Mouse (Mus musculus): ENCODE measurements around the gene Unc79. TPM values are rescaled to one million over a fixed set of nuclear protein-coding genes. Genes with fewer than 3 reads are reported as not detected.

Gene Unc79
- polyA plus RNA-seq, 1 experiment from 2014 or later, result 0.18 TPM

DNA sequence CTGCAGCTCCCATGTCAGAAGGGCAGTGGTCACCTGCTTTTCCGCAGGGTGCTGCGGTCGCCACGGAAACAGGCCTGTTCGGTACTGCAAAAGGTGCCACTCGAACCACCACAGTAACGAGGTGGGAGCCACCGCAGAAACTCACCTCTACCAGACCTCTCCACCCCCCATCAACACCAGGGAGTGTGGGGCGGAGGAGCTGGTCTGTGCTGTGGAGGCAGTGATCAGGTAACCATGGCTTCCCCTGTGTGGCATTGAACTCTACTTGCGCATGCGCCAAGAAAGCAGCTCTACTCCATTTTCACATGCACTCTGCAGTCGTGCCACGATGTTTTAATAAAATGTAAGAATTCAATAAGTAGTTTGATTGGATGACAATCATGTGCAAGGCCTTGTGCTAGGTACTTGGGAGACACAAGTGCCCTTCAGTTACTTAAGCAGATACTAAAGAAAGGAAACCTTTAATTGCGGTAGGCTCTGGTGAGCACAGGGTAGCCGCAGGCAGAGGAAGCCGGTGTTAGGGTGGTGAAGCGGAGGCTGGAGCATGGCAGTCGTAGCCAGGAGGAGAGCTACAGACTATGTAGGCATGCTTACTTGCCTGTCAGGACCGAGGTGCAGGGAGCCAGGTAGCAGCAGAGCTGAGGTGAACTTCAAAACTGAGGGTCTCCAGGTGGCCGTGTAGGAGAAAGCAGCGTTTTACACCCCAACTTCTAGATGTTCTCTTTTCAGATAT lies 110.8 kb downstream of the Unc79 start:
- Histone ChIP-seq H3K4me3 (ENCODE audit: low read length) (peak overlapping the region; percentile 20), H3K9me3 (ENCODE audit: control insufficient read depth, low read length) (no peaks in the 10 kb centered on the region), H3K4me2 (ENCODE audit: low read depth, low read length) (peak overlapping the region; percentile 29; the same call in 1 of the 2 replicates), H3K4me1 (replicated peaks; ENCODE audit: control insufficient read depth, insufficient read depth, low read length) (no peaks in the 10 kb centered on the region), H3K36me3 (ENCODE audit: control insufficient read depth, insufficient read depth, low read length) (no peaks in the 10 kb centered on the region), H3K27ac (ENCODE audit: low read length) (no peak overlapping the region), H3K27me3 (ENCODE audit: control insufficient read depth, insufficient read depth, low read depth, low read length) (no peaks in the 10 kb centered on the region), H3K9ac (ENCODE audit: low read length) (no peak overlapping the region)
- 62% methylated on average over 21 of the region's 21 CpGs for WGBS
- ATAC-seq (ENCODE audit: low read depth), result peak; percentile 57; the same call in 1 of the 2 replicates

DNA sequence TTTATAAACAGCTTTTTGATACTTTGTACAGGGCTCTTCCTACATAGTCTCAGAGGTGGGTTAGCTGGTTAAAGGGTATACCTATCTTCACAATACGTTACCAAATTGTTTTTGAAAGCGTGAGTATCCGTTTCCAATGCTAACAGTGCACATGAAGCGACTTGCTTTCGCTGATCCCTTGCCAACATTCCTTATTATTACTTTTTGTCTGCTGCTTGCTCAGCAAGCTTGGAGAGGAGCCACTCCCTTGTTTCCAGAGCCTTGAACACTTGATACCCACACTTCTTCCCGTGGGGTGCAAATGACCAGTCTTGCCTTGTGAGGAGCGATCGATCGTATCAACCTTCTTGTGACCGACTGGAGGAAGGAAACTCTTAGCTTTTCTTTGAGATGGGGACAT lies 112.1 kb downstream of the Unc79 start:
- no peaks in the 10 kb centered on the region for H3K9me3 ChIP-seq (ENCODE audit: control insufficient read depth, low read length)
- no peak overlapping the region for H3K4me2 ChIP-seq (ENCODE audit: low read depth, low read length)
- WGBS, result 79% methylated on average over 10 of the region's 10 CpGs
- H3K4me1 ChIP-seq (replicated peaks; ENCODE audit: control insufficient read depth, insufficient read depth, low read length), result no peaks in the 10 kb centered on the region
- H3K9ac ChIP-seq (ENCODE audit: low read length), result no peak overlapping the region
- no peaks in the 10 kb centered on the region for H3K36me3 ChIP-seq (ENCODE audit: control insufficient read depth, insufficient read depth, low read length)
- ATAC-seq (ENCODE audit: low read depth), result no peak
- no peaks in the 10 kb centered on the region for H3K27me3 ChIP-seq (ENCODE audit: control insufficient read depth, insufficient read depth, low read depth, low read length)
- no peak overlapping the region for H3K4me3 ChIP-seq (ENCODE audit: low read length)
- H3K27ac ChIP-seq (ENCODE audit: low read length), result no peak overlapping the region

DNA sequence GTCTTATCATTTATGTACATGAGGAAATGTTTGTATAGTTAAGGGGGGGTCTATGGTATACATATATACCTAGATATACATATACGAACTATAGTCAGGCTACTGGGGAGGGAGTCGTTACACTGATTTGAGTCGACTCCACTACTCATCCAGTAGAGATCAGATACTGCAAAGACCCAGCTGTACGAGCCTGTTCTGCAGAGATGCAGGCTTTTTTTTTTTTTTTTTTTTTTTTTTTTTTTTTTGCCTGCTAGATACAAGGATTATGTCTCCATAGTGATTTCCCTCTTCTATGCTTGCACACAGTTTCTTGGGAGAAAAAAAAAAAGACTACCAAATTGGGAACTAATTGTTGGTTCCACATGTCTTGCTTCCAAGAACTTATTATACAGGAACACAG lies 113.5 kb downstream of the Unc79 start:
- H3K36me3 ChIP-seq (ENCODE audit: control insufficient read depth, insufficient read depth, low read length), result no peaks in the 10 kb centered on the region
- no peaks in the 10 kb centered on the region for H3K9me3 ChIP-seq (ENCODE audit: control insufficient read depth, low read length)
- no peak overlapping the region for H3K9ac ChIP-seq (ENCODE audit: low read length)
- H3K4me2 ChIP-seq (ENCODE audit: low read depth, low read length), result no peak overlapping the region
- no peak overlapping the region for H3K27ac ChIP-seq (ENCODE audit: low read length)
- no peak for ATAC-seq (ENCODE audit: low read depth)
- H3K4me3 ChIP-seq (ENCODE audit: low read length), result no peak overlapping the region
- H3K4me1 ChIP-seq (replicated peaks; ENCODE audit: control insufficient read depth, insufficient read depth, low read length), result no peaks in the 10 kb centered on the region
- no peaks in the 10 kb centered on the region for H3K27me3 ChIP-seq (ENCODE audit: control insufficient read depth, insufficient read depth, low read depth, low read length)
- 64% methylated on average over 4 of the region's 4 CpGs for WGBS

DNA sequence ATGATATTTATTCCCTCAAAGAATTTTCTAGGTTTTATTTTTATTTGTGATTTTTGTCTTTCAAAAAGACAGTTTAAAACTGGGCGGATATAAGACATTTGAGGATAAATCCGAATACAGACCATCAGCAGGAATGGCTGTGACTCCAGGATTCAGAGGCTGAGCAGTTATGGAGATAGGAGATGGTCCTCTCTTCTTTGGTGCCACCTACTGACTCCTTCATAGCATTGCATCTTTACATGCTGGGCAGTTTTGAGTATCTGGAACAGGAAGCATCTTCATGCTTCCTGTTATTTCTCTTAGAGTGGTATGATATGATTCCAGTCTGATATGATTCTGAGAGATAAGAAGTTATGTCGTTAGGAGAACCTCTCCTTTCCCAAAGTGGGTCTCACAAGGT lies 116.3 kb downstream of the Unc79 start:
- H3K27ac ChIP-seq (ENCODE audit: low read length), result no peak overlapping the region
- no peak overlapping the region for H3K4me2 ChIP-seq (ENCODE audit: low read depth, low read length)
- no peaks in the 10 kb centered on the region for H3K27me3 ChIP-seq (ENCODE audit: control insufficient read depth, insufficient read depth, low read depth, low read length)
- H3K4me3 ChIP-seq (ENCODE audit: low read length), result no peak overlapping the region
- no peaks in the 10 kb centered on the region for H3K9me3 ChIP-seq (ENCODE audit: control insufficient read depth, low read length)
- no peaks in the 10 kb centered on the region for H3K4me1 ChIP-seq (replicated peaks; ENCODE audit: control insufficient read depth, insufficient read depth, low read length)
- no peak overlapping the region for H3K9ac ChIP-seq (ENCODE audit: low read length)
- ATAC-seq (ENCODE audit: low read depth), result no peak
- WGBS, result 8% methylated on average over 3 of the region's 3 CpGs
- no peaks in the 10 kb centered on the region for H3K36me3 ChIP-seq (ENCODE audit: control insufficient read depth, insufficient read depth, low read length)

DNA sequence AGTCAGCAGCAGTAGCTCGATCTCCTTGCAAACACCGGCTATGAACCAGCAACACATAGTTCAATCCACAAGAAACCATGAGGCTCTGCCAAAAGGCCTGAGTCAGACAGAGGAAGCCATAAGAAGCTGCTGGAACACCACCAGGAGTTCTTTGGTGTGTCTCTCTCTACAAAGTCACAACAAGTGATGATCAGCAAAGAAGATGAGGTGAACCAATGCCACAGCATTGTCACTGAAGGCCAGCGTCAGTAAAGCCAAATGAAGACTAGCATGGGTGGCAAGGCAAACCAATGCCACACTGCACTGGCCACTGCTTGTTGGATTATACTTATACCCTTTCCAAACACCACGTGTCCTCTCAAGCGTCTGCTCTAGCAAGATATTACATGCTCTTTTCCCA lies 119.5 kb downstream of the Unc79 start:
- WGBS, result 80% methylated on average over 5 of the region's 5 CpGs
- Histone ChIP-seq H3K4me2 (ENCODE audit: low read depth, low read length) (no peak overlapping the region), H3K36me3 (ENCODE audit: control insufficient read depth, insufficient read depth, low read length) (no peaks in the 10 kb centered on the region), H3K27me3 (ENCODE audit: control insufficient read depth, insufficient read depth, low read depth, low read length) (no peaks in the 10 kb centered on the region), H3K9me3 (ENCODE audit: control insufficient read depth, low read length) (no peaks in the 10 kb centered on the region), H3K4me1 (replicated peaks; ENCODE audit: control insufficient read depth, insufficient read depth, low read length) (no peaks in the 10 kb centered on the region), H3K27ac (ENCODE audit: low read length) (no peak overlapping the region), H3K9ac (ENCODE audit: low read length) (no peak overlapping the region), H3K4me3 (ENCODE audit: low read length) (no peak overlapping the region)
- no peak for ATAC-seq (ENCODE audit: low read depth)

DNA sequence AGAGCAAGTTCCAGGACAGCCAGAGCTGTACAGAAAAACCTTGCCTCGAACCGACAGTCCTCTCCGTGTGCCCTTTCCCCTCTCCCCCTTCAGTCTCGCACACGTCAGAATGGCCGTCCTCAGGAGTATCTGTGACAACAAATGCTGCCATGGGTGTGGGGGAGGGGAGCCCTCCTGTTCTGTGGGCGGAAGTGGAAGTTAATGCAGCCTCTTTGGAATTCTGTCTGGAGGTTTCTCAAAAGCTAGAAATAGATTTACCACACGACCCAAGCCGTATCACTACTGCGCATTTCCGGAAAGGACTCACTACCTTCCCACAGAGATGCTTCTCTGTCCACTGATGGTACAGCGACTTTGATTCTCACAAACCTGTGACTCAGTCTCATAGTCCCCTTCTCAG lies 120.9 kb downstream of the Unc79 start:
- Histone ChIP-seq H3K4me1 (replicated peaks; ENCODE audit: control insufficient read depth, insufficient read depth, low read length) (no peaks in the 10 kb centered on the region), H3K4me2 (ENCODE audit: low read depth, low read length) (no peak overlapping the region), H3K27ac (ENCODE audit: low read length) (no peak overlapping the region), H3K4me3 (ENCODE audit: low read length) (no peak overlapping the region), H3K27me3 (ENCODE audit: control insufficient read depth, insufficient read depth, low read depth, low read length) (no peaks in the 10 kb centered on the region), H3K9ac (ENCODE audit: low read length) (no peak overlapping the region), H3K36me3 (ENCODE audit: control insufficient read depth, insufficient read depth, low read length) (no peaks in the 10 kb centered on the region), H3K9me3 (ENCODE audit: control insufficient read depth, low read length) (no peaks in the 10 kb centered on the region)
- 40% methylated on average over 12 of the region's 12 CpGs for WGBS
- no peak for ATAC-seq (ENCODE audit: low read depth)

DNA sequence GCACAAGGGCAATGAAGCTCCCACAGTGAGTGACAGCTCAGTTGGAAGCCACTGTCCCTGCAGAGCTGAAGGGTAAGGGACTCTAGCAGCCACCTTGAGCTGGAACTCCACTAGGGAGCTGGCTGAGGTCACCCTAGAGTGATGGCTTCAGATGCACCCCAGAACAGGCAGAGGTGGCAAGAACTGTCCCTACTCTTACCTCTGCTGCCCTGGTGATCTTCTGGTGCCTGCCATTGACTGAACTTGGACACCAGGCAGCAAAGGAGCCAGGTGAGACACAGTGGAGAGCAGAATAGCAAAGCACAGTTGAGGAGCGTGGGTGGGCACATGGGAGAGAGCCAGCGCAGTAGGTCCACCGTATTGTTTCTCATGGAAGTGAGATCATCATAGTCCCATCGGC lies 125.3 kb downstream of the Unc79 start:
- no peak overlapping the region for H3K4me2 ChIP-seq (ENCODE audit: low read depth, low read length)
- no peaks in the 10 kb centered on the region for H3K36me3 ChIP-seq (ENCODE audit: control insufficient read depth, insufficient read depth, low read length)
- no peak overlapping the region for H3K9ac ChIP-seq (ENCODE audit: low read length)
- no peak overlapping the region for H3K27ac ChIP-seq (ENCODE audit: low read length)
- 95% methylated on average over 4 of the region's 4 CpGs for WGBS
- no peaks in the 10 kb centered on the region for H3K27me3 ChIP-seq (ENCODE audit: control insufficient read depth, insufficient read depth, low read depth, low read length)
- ATAC-seq (ENCODE audit: low read depth), result no peak
- no peak overlapping the region for H3K4me3 ChIP-seq (ENCODE audit: low read length)
- H3K9me3 ChIP-seq (ENCODE audit: control insufficient read depth, low read length), result no peaks in the 10 kb centered on the region
- no peaks in the 10 kb centered on the region for H3K4me1 ChIP-seq (replicated peaks; ENCODE audit: control insufficient read depth, insufficient read depth, low read length)

DNA sequence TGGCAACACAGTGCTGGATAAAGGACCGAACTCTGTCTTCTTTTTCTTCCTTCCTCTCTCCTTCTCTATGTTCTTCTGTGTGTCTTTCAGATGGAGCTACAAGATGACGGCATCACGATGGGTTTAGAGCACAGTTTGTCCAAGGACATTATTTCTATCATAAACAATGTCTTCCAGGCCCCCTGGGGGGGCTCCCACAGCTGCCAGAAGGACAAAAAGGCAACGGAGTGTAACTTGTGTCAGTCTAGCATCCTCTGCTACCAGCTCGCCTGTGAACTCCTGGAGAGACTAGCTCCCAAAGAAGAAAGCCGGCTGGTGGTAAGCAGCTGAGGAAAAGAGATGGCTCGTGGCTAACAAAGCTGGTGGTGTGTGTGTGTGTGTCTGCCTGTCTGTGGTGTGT lies 130.1 kb downstream of the Unc79 start:
- Histone ChIP-seq H3K4me1 (replicated peaks; ENCODE audit: control insufficient read depth, insufficient read depth, low read length) (no peaks in the 10 kb centered on the region), H3K4me2 (ENCODE audit: low read depth, low read length) (no peak overlapping the region), H3K9ac (ENCODE audit: low read length) (no peak overlapping the region), H3K9me3 (ENCODE audit: control insufficient read depth, low read length) (no peaks in the 10 kb centered on the region), H3K27ac (ENCODE audit: low read length) (no peak overlapping the region), H3K27me3 (ENCODE audit: control insufficient read depth, insufficient read depth, low read depth, low read length) (no peaks in the 10 kb centered on the region), H3K36me3 (ENCODE audit: control insufficient read depth, insufficient read depth, low read length) (no peaks in the 10 kb centered on the region), H3K4me3 (ENCODE audit: low read length) (no peak overlapping the region)
- ATAC-seq (ENCODE audit: low read depth), result no peak
- WGBS, result 43% methylated on average over 7 of the region's 7 CpGs

DNA sequence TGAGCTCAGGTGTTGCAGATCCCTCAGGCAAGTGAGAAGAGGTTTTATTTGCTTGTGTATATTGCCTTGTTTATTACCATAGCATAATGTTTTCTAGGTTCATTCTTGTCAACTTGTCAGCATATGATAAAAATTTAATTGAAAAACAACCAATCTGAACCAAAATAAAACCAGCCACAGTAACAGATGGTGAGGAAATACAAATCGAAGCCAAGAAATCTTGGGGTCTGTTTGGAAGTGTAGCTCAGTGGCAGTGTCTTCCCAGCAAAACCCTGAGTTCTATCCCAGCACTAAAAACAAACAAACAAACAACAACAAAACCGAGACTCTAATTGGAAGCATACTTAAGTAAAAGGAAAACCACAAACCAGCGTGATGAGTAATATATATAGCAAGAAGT lies 131.4 kb downstream of the Unc79 start:
- Histone ChIP-seq H3K9ac (ENCODE audit: low read length) (no peak overlapping the region), H3K4me1 (replicated peaks; ENCODE audit: control insufficient read depth, insufficient read depth, low read length) (no peaks in the 10 kb centered on the region), H3K27me3 (ENCODE audit: control insufficient read depth, insufficient read depth, low read depth, low read length) (no peaks in the 10 kb centered on the region), H3K36me3 (ENCODE audit: control insufficient read depth, insufficient read depth, low read length) (no peaks in the 10 kb centered on the region), H3K4me2 (ENCODE audit: low read depth, low read length) (no peak overlapping the region), H3K9me3 (ENCODE audit: control insufficient read depth, low read length) (no peaks in the 10 kb centered on the region), H3K27ac (ENCODE audit: low read length) (no peak overlapping the region), H3K4me3 (ENCODE audit: low read length) (no peak overlapping the region)
- WGBS, result 63% methylated on average over 3 of the region's 3 CpGs
- no peak for ATAC-seq (ENCODE audit: low read depth)

DNA sequence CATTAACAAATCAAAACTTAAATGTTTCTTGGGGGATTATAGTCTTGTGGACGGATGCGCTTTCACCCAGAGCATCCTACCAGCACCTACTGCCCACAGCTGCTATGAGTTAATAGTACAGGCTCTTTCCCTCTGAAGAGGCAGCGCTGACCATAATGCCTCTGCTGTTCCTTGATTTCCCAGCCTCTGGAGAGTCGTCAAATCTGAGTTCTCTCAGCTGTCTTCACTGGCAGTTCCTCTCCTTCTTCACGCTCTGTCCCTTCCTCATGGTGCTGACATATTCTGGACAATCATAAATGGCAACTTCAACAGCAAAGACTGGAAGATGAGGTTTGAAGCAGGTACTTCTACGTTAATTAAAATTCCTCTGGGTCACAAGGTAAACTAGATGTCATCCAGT lies 143.2 kb downstream of the Unc79 start:
- 68% methylated on average over 6 of the region's 6 CpGs for WGBS
- no peak overlapping the region for H3K9ac ChIP-seq (ENCODE audit: low read length)
- H3K27me3 ChIP-seq (ENCODE audit: control insufficient read depth, insufficient read depth, low read depth, low read length), result no peaks in the 10 kb centered on the region
- no peaks in the 10 kb centered on the region for H3K4me1 ChIP-seq (replicated peaks; ENCODE audit: control insufficient read depth, insufficient read depth, low read length)
- no peak overlapping the region for H3K4me3 ChIP-seq (ENCODE audit: low read length)
- H3K36me3 ChIP-seq (ENCODE audit: control insufficient read depth, insufficient read depth, low read length), result no peaks in the 10 kb centered on the region
- no peak overlapping the region for H3K27ac ChIP-seq (ENCODE audit: low read length)
- no peak overlapping the region for H3K4me2 ChIP-seq (ENCODE audit: low read depth, low read length)
- H3K9me3 ChIP-seq (ENCODE audit: control insufficient read depth, low read length), result no peaks in the 10 kb centered on the region
- ATAC-seq (ENCODE audit: low read depth), result no peak

Data from lung, embryonic 16.5 days (tissue).